Mouse (Mus musculus): ENCODE results near the gene Atxn7l2. TPM values are rescaled to one million over a fixed set of nuclear protein-coding genes. Genes with fewer than 3 reads are reported as not detected.

Atxn7l2 gene
- total and polyA plus RNA-seq, 2 experiments, result 0.28 to 2.0 TPM

GRCm38 (mm10) chr3:108154656-108155055 is 56.1 kb downstream of the Atxn7l2 start, which contains the start of gene Gpr61:
Gpr61 (minus strand) TSS chr3:108154882.
- no peaks in the 10 kb centered on the region for H3K4me1 ChIP-seq (ENCODE audit: control insufficient read depth, insufficient read depth, low read length)
- no peak within 1 kb of the TSS for H3K27ac ChIP-seq (replicated peaks; ENCODE audit: insufficient read depth, low read depth, low read length)
- no peak for TF ChIP-seq CTCF (IDR thresholded peaks at IDR 0.05; ENCODE audit: low read depth, low read length)
- no peak for TF ChIP-seq POLR2A (IDR thresholded peaks at IDR 0.05; ENCODE audit: extremely low read depth, insufficient read depth, low read length)
- no peaks in the 10 kb centered on the region for H3K36me3 ChIP-seq (ENCODE audit: control insufficient read depth, insufficient read depth, low read length)
- H3K4me3 ChIP-seq (ENCODE audit: insufficient read depth, low read depth, low read length), result no peak within 1 kb of the TSS
- H3K9ac ChIP-seq (ENCODE audit: low read depth, low read length), result no peak within 1 kb of the TSS
- 81% methylated on average over 4 of the region's 4 CpGs for whole genome bisulfite sequencing
- no peaks in the 10 kb centered on the region for H3K27me3 ChIP-seq (ENCODE audit: control insufficient read depth, insufficient read depth, low read length)
- no peaks in the 10 kb centered on the region for H3K79me2 ChIP-seq (ENCODE audit: control insufficient read depth, insufficient read depth, low read length)
- DNase-seq (ENCODE audit: extremely low read depth, low read depth, low spot score), result no peak

- H3K27ac ChIP-seq (replicated peaks; ENCODE audit: insufficient read depth, low read depth, low read length), result no peak overlapping the region
- TF ChIP-seq POLR2A (IDR thresholded peaks at IDR 0.05; ENCODE audit: extremely low read depth, insufficient read depth, low read length) (no peak), CTCF (IDR thresholded peaks at IDR 0.05; ENCODE audit: low read depth, low read length) (no peak)
- no peaks in the 10 kb centered on the region for H3K36me3 ChIP-seq (ENCODE audit: control insufficient read depth, insufficient read depth, low read length)
- 88% methylated on average over 3 of the region's 3 CpGs for WGBS
- DNase-seq (ENCODE audit: extremely low read depth, low read depth, low spot score), result no peak
- H3K79me2 ChIP-seq (ENCODE audit: control insufficient read depth, insufficient read depth, low read length), result no peaks in the 10 kb centered on the region
- no peaks in the 10 kb centered on the region for H3K27me3 ChIP-seq (ENCODE audit: control insufficient read depth, insufficient read depth, low read length)
- peaks cover 3% of the 10 kb centered on the region; the same call in 1 of the 2 replicates for H3K4me1 ChIP-seq (ENCODE audit: control insufficient read depth, insufficient read depth, low read length)
- H3K9ac ChIP-seq (ENCODE audit: low read depth, low read length), result no peak overlapping the region
- no peak overlapping the region for H3K4me3 ChIP-seq (ENCODE audit: insufficient read depth, low read depth, low read length)
These were observed 58.4 kb downstream of the Atxn7l2 start for GRCm38 (mm10) chr3:108152290-108152689.

Other genes starting within 250 kb of the Atxn7l2 start
- 34.1 and 107 TPM in 2 replicates for gene Gstm3, start 241.7 kb downstream of the Atxn7l2 start, total RNA-seq (2014; rRNA removed)
- gene Gstm3, start 241.7 kb downstream of the Atxn7l2 start, polyA plus RNA-seq (2012; rRNA removed), result 145 and 164 TPM in 2 replicates
- 79.1 and 88.5 TPM in 2 replicates for gene Gstm2, start 224.5 kb downstream of the Atxn7l2 start, total RNA-seq (2014; rRNA removed)
- gene Gstm2, start 224.5 kb downstream of the Atxn7l2 start, polyA plus RNA-seq (2012; rRNA removed), result 222 and 270 TPM in 2 replicates
- 474 and 907 TPM in 2 replicates for gene Gstm1, start 193.0 kb downstream of the Atxn7l2 start, total RNA-seq (2014; rRNA removed)
- gene Gstm1, start 193.0 kb downstream of the Atxn7l2 start, polyA plus RNA-seq (2012; rRNA removed), result 5,254 and 6,847 TPM in 2 replicates
- gene Gstm4, start 166.0 kb downstream of the Atxn7l2 start, total RNA-seq (2014; rRNA removed), result 19.8 and 26.5 TPM in 2 replicates
- gene Gstm4, start 166.0 kb downstream of the Atxn7l2 start, polyA plus RNA-seq (2012; rRNA removed), result 86.0 and 98.9 TPM in 2 replicates
- 11.0 and 13.8 TPM in 2 replicates for gene Ampd2, start 124.3 kb downstream of the Atxn7l2 start, total RNA-seq (2014; rRNA removed)
- gene Ampd2, start 124.3 kb downstream of the Atxn7l2 start, polyA plus RNA-seq (2012; rRNA removed), result 69.6 and 128 TPM in 2 replicates
- 2.9 and 3.9 TPM in 2 replicates for gene Gnat2, start 118.1 kb downstream of the Atxn7l2 start, total RNA-seq (2014; rRNA removed)
- 0.91 and 1.5 TPM in 2 replicates for gene Gnat2, start 118.1 kb downstream of the Atxn7l2 start, polyA plus RNA-seq (2012; rRNA removed)
- 89.5 and 92.8 TPM in 2 replicates for gene Gnai3, start 64.8 kb downstream of the Atxn7l2 start, total RNA-seq (2014; rRNA removed)
- gene Gnai3, start 64.8 kb downstream of the Atxn7l2 start, polyA plus RNA-seq (2012; rRNA removed), result 19.0 and 24.6 TPM in 2 replicates
- gene Gpr61, start 56.1 kb downstream of the Atxn7l2 start, total RNA-seq (2014; rRNA removed), result not detected in 2 replicates
- gene Gpr61, start 56.1 kb downstream of the Atxn7l2 start, polyA plus RNA-seq (2012; rRNA removed), result not detected in 2 replicates
- 2.7 and 3.8 TPM in 2 replicates for gene Amigo1, start 24.6 kb downstream of the Atxn7l2 start, total RNA-seq (2014; rRNA removed)
- gene Amigo1, start 24.6 kb downstream of the Atxn7l2 start, polyA plus RNA-seq (2012; rRNA removed), result 9.3 and 15.1 TPM in 2 replicates
- 2.1 and 2.4 TPM in 2 replicates for gene Cyb561d1, start 9.7 kb downstream of the Atxn7l2 start, total RNA-seq (2014; rRNA removed)
- gene Cyb561d1, start 9.7 kb downstream of the Atxn7l2 start, polyA plus RNA-seq (2012; rRNA removed), result 3.8 and 4.1 TPM in 2 replicates
- 0.09 TPM in 1 of 2 replicates, not detected in the other for gene Sypl2, start 15.7 kb upstream of the Atxn7l2 start, total RNA-seq (2014; rRNA removed)
- gene Sypl2, start 15.7 kb upstream of the Atxn7l2 start, polyA plus RNA-seq (2012; rRNA removed), result 0.06 and 0.09 TPM in 2 replicates
- gene Psma5, start 46.0 kb upstream of the Atxn7l2 start, total RNA-seq (2014; rRNA removed), result 85.9 and 86.7 TPM in 2 replicates
- 40.5 and 46.4 TPM in 2 replicates for gene Psma5, start 46.0 kb upstream of the Atxn7l2 start, polyA plus RNA-seq (2012; rRNA removed)
- gene Sort1, start 73.1 kb upstream of the Atxn7l2 start, total RNA-seq (2014; rRNA removed), result 6.5 and 10.5 TPM in 2 replicates
- 5.1 and 8.3 TPM in 2 replicates for gene Sort1, start 73.1 kb upstream of the Atxn7l2 start, polyA plus RNA-seq (2012; rRNA removed)
- not detected in 2 replicates for gene Mybphl, start 154.0 kb upstream of the Atxn7l2 start, total RNA-seq (2014; rRNA removed)
- gene Mybphl, start 154.0 kb upstream of the Atxn7l2 start, polyA plus RNA-seq (2012; rRNA removed), result not detected in 2 replicates
- gene Psrc1, start 172.9 kb upstream of the Atxn7l2 start, total RNA-seq (2014; rRNA removed), result 0.40 TPM in 1 of 2 replicates, not detected in the other
- gene Psrc1, start 172.9 kb upstream of the Atxn7l2 start, polyA plus RNA-seq (2012; rRNA removed), result 0.26 and 0.37 TPM in 2 replicates
- 0.18 and 0.47 TPM in 2 replicates for gene Celsr2, start 204.6 kb upstream of the Atxn7l2 start, total RNA-seq (2014; rRNA removed)
- gene Celsr2, start 204.6 kb upstream of the Atxn7l2 start, polyA plus RNA-seq (2012; rRNA removed), result 0.60 and 0.61 TPM in 2 replicates
- 31.3 and 35.5 TPM in 2 replicates for gene Sars, start 234.3 kb upstream of the Atxn7l2 start, total RNA-seq (2014; rRNA removed)
- 21.3 and 24.7 TPM in 2 replicates for gene Sars, start 234.3 kb upstream of the Atxn7l2 start, polyA plus RNA-seq (2012; rRNA removed)